Mouse (Mus musculus): ENCODE measurements around the gene Nebl. TPM values are rescaled to one million over a fixed set of nuclear protein-coding genes. Genes with fewer than 3 reads are reported as not detected.

The Nebl gene
- 8.4 and 8.8 TPM in 2 replicates for polyA plus RNA-seq (2014; fragmentation: Nextera tagmentation; extraction: Ambion mirVana)

DNA sequence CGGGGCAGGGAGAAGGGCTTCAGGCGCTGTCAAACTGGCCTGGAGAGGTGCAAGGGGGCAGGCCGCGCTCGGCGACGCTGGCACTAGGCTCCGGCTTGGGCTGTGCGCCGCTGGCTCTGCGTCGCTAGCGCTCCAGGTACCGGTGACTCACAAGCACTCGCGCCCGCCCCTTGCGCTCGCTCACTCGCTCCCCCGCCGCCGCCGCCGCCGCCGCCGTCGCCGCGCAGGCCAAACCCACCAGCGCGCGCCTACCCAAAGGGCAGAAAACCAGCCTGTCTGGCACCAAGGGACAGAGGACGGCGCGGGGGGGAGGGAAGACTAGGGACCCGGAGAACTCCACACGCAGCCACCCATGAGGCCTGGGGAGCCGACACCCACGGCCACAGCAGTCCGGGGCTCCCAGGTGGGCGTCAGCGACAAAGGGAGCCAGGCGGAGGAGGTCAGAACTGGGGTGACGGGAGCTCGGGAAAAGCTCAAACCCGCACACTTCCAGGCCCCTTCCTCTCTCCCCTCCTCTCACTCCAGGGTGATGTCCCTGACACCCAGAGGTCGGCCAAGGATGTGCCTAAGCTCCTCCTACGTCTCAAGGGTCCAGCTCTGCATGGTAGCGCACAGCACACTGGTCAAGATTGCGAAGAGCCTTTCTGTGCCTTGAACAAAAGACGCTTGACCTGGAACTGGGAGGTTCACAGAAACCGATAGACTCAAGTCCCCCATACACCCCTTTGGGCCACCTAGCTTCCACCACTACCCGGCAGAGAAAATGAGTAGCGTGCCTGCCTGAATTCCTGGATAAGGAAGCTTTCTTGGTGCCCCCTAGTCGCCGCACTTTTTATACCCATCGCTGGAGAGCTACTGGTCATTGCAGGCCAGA lies at the start of gene Nebl:
Gene Nebl, minus strand, starts transcription at position 508 of the 874 bp plus-strand sequence.
- H3K4me1 ChIP-seq (ENCODE audit: control insufficient read depth, insufficient read depth, low read length): no peaks in the 10 kb centered on the region
- H3K4me2 ChIP-seq (ENCODE audit: low read depth): peak within 1 kb of the TSS; percentile 98
- peak within 1 kb of the TSS; percentile 74 for H3K9ac ChIP-seq (ENCODE audit: low read length)
- H3K36me3 ChIP-seq (ENCODE audit: control insufficient read depth, insufficient read depth, low read length): no peaks in the 10 kb centered on the region
- H3K9me3 ChIP-seq (ENCODE audit: control insufficient read depth, low read length): no peaks in the 10 kb centered on the region
- WGBS: under 1% methylated on average over 58 of the region's 59 CpGs
- H3K4me3 ChIP-seq (ENCODE audit: low read depth, low read length): peak within 1 kb of the TSS; percentile 60
- ATAC-seq (ENCODE audit: insufficient read depth, low FRiP score, low TSS enrichment): peak; percentile 75
- peaks cover 16% of the 10 kb centered on the region; the same call in 1 of the 2 replicates for H3K27me3 ChIP-seq (ENCODE audit: control insufficient read depth, insufficient read depth, low read length)
- peak within 1 kb of the TSS; percentile 50; the same call in 1 of the 2 replicates for H3K27ac ChIP-seq (ENCODE audit: low read depth, low read length)
- peak; percentile 74 for DNase-seq (ENCODE audit: low spot score)

DNA sequence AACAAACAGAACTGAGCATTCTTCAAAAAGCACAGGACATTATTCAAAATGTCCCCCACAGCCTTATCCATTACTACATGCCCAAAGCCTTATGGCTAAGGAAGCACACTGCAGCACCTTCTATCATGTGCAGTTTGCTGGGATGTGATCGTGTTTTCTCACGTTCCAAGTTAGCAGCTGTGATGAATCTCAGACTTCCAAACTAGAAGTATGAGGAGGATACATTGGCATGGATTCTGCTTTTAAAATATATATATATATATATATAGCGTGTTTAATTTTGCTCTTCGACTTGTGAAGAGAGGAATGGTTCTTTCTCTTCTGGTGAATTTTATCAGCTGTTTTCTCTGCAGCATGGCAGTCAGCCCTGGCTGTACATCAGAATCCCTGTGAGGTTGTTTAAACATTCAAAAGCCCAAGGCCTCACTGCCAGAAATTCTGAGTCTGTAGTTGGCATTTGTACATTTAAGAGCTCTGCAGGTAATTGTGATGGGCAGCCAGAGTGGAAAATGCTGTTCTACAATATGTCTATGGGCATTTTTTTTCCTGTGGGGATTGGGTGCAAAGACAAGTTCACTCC lies 39.1 kb upstream of the Nebl start:
- no peak for DNase-seq (ENCODE audit: low spot score)
- WGBS: 91% methylated on average over 4 of the region's 4 CpGs
- no peak overlapping the region for H3K4me3 ChIP-seq (ENCODE audit: low read depth, low read length)

DNA sequence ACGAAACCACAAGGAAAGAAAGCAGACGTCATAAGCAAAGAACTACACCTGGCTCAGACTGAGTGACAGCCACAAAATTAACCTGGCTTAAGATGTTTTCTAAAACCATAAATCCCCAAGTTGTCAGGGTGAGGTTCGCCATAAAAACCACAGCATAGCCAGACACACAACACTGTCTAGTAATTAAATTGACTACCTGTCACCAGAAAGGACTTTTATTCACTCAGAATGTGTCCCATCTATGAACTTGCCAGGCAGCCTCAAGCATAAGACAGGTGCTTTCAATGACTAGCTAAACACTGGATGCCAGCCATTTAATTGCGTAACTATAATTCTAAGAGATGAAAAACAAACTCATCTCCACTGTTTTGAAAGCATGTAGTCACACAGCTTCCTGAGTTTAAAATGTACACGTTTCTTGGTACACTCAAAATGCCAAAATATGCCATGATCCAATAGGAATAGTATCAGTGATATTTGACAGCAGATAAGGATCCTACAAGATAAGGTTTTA lies 38.0 kb upstream of the Nebl start:
- no peaks in the 10 kb centered on the region for H3K27me3 ChIP-seq (ENCODE audit: control insufficient read depth, insufficient read depth, low read length)
- H3K36me3 ChIP-seq (ENCODE audit: control insufficient read depth, insufficient read depth, low read length): no peaks in the 10 kb centered on the region
- no peak for DNase-seq (ENCODE audit: low spot score)
- H3K4me2 ChIP-seq (ENCODE audit: low read depth): no peak overlapping the region
- no peak overlapping the region for H3K9ac ChIP-seq (ENCODE audit: low read length)
- no peaks in the 10 kb centered on the region for H3K9me3 ChIP-seq (ENCODE audit: control insufficient read depth, low read length)
- no peaks in the 10 kb centered on the region for H3K4me1 ChIP-seq (ENCODE audit: control insufficient read depth, insufficient read depth, low read length)
- ATAC-seq (ENCODE audit: insufficient read depth, low FRiP score, low TSS enrichment): no peak
- WGBS: 85% methylated on average over 5 of the region's 5 CpGs
- no peak overlapping the region for H3K4me3 ChIP-seq (ENCODE audit: low read depth, low read length)
- H3K27ac ChIP-seq (ENCODE audit: low read depth, low read length): no peak overlapping the region

More for the DNA sequence above, 39.1 kb upstream of the Nebl start:
- ATAC-seq (ENCODE audit: insufficient read depth, low FRiP score, low TSS enrichment): no peak
- no peak overlapping the region for H3K9ac ChIP-seq (ENCODE audit: low read length)
- H3K36me3 ChIP-seq (ENCODE audit: control insufficient read depth, insufficient read depth, low read length): no peaks in the 10 kb centered on the region
- H3K4me1 ChIP-seq (ENCODE audit: control insufficient read depth, insufficient read depth, low read length): no peaks in the 10 kb centered on the region
- no peak overlapping the region for H3K4me2 ChIP-seq (ENCODE audit: low read depth)
- H3K9me3 ChIP-seq (ENCODE audit: control insufficient read depth, low read length): no peaks in the 10 kb centered on the region
- no peak overlapping the region for H3K27ac ChIP-seq (ENCODE audit: low read depth, low read length)
- H3K27me3 ChIP-seq (ENCODE audit: control insufficient read depth, insufficient read depth, low read length): no peaks in the 10 kb centered on the region

DNA sequence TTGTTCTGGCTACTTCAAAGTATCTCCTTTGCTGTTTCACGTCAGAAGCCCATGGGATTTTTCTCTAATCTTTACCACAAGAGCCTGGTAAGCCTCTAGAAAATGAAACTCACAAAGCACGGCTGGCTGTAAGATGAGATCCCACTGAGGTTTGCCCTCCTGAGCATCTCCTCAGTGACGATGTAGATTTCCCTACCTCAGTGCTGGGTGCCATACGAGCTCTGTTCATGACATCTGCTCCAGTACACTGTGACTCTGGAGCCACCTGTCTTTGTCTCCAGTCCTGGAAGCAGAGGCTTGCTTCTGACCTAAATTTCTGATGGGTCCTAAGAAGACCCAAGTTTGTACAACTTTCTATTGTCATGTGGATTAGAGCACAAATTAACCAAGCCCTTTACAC lies 25.0 kb upstream of the Nebl start:
- no peak overlapping the region for H3K27ac ChIP-seq (ENCODE audit: low read depth, low read length)
- no peak for DNase-seq (ENCODE audit: low spot score)

DNA sequence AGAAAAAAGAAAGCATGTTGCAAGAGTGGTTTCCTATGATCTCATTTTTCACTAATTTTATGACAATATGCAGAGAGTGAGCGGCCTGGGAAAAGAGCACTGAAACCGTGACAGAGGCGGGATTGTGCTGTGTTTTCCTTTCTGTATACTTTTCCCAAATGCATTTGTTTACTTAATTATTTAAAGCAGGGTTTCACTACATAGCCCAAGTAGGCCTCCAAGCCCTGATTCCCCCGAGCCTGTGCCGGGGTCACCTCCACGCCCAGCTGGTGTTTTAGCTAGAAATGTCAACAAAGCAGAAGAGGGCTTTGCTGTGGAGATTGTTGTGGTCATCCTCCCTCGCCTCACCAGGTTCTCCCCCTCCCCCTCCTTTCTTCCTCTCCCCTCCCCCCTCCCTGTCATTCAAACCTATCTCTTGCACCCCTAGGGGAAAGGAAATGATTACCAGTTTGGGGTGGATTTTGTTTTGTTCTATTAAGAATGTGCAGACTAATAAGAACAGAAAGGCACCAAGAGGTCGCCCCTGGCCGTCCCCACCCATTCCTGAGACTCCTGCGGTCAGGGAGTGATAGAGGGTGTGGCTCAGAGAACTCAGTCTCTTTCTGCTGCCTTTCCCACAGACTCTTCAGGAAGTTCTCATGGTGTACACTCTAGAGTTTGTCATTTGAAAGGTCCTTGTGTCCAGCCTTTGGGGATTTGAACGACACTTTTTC lies 10.9 kb upstream of the Nebl start:
- no peaks in the 10 kb centered on the region for H3K9me3 ChIP-seq (ENCODE audit: control insufficient read depth, low read length)
- H3K27me3 ChIP-seq (ENCODE audit: control insufficient read depth, insufficient read depth, low read length): no peaks in the 10 kb centered on the region
- no peak overlapping the region for H3K9ac ChIP-seq (ENCODE audit: low read length)
- H3K4me1 ChIP-seq (ENCODE audit: control insufficient read depth, insufficient read depth, low read length): 0 out of 2 replicates have a peak, but pooled peaks cover 2% of the 10 kb centered on the region
- H3K27ac ChIP-seq (ENCODE audit: low read depth, low read length): no peak overlapping the region
- H3K4me2 ChIP-seq (ENCODE audit: low read depth): peak overlapping the region; percentile 39
- DNase-seq (ENCODE audit: low spot score) (no peak), ATAC-seq (ENCODE audit: insufficient read depth, low FRiP score, low TSS enrichment) (no peak; the same call in 1 of the 2 replicates)
- 6% methylated on average over 11 of the region's 11 CpGs for WGBS
- no peaks in the 10 kb centered on the region for H3K36me3 ChIP-seq (ENCODE audit: control insufficient read depth, insufficient read depth, low read length)
- peak overlapping the region; percentile 12; the same call in 1 of the 2 replicates for H3K4me3 ChIP-seq (ENCODE audit: low read depth, low read length)

More for the DNA sequence above, 25.0 kb upstream of the Nebl start:
- Histone ChIP-seq H3K27me3 (ENCODE audit: control insufficient read depth, insufficient read depth, low read length) (no peaks in the 10 kb centered on the region), H3K9ac (ENCODE audit: low read length) (no peak overlapping the region), H3K36me3 (ENCODE audit: control insufficient read depth, insufficient read depth, low read length) (no peaks in the 10 kb centered on the region), H3K4me3 (ENCODE audit: low read depth, low read length) (no peak overlapping the region), H3K9me3 (ENCODE audit: control insufficient read depth, low read length) (no peaks in the 10 kb centered on the region), H3K4me1 (ENCODE audit: control insufficient read depth, insufficient read depth, low read length) (no peaks in the 10 kb centered on the region), H3K4me2 (ENCODE audit: low read depth) (no peak overlapping the region)
- WGBS: 64% methylated on average over 4 of the region's 4 CpGs
- no peak for ATAC-seq (ENCODE audit: insufficient read depth, low FRiP score, low TSS enrichment)

DNA sequence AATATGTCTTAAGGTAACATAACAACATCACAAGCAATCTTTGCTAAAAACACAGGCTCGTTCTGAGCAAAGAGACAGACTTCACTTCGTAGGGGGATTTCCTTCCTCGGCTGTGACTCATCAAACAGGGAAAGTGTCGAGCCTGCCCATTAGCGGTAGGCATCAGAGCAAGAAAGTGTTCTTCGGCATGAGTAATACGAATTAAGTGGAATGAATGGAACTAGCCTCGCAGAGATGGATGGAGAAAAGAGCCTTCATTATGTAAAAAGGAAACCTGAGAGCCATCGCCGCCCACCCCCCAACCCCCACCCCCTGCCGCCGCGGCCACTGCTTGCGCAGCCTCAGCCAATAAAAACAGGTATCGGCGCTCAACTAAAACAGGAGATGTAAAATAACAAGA lies 10.3 kb upstream of the Nebl start:
- no peak overlapping the region for H3K27ac ChIP-seq (ENCODE audit: low read depth, low read length)
- peak overlapping the region; percentile 12 for H3K4me3 ChIP-seq (ENCODE audit: low read depth, low read length)
- WGBS: under 1% methylated on average over 16 of the region's 16 CpGs
- no peaks in the 10 kb centered on the region for H3K27me3 ChIP-seq (ENCODE audit: control insufficient read depth, insufficient read depth, low read length)
- no peak overlapping the region for H3K9ac ChIP-seq (ENCODE audit: low read length)
- DNase-seq (ENCODE audit: low spot score) (peak; percentile 42), ATAC-seq (ENCODE audit: insufficient read depth, low FRiP score, low TSS enrichment) (peak; percentile 69)
- H3K4me1 ChIP-seq (ENCODE audit: control insufficient read depth, insufficient read depth, low read length): 0 out of 2 replicates have a peak, but pooled peaks cover 2% of the 10 kb centered on the region
- peak overlapping the region; percentile 39 for H3K4me2 ChIP-seq (ENCODE audit: low read depth)
- no peaks in the 10 kb centered on the region for H3K9me3 ChIP-seq (ENCODE audit: control insufficient read depth, low read length)
- no peaks in the 10 kb centered on the region for H3K36me3 ChIP-seq (ENCODE audit: control insufficient read depth, insufficient read depth, low read length)

DNA sequence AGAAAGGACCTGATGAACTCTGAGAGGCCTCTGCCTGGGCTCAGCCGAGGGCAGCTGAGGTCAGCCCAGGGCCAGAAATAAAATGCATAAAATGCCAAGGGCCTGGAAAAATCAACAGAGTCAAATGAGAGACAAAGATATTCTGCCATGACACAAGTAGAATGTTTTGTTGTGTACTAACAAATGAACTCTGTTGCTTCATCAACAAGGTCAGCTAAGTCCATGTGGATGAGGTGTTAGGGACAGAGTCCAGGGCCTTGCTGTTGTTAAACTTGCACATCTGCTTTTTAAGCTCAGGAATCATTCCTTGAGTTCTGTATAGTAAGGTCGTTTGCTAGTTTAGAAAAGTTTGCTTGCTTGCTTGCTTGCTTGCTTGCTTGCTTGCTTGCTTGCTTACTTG lies 9.2 kb upstream of the Nebl start:
- H3K4me2 ChIP-seq (ENCODE audit: low read depth): no peak overlapping the region
- no peaks in the 10 kb centered on the region for H3K36me3 ChIP-seq (ENCODE audit: control insufficient read depth, insufficient read depth, low read length)
- no peaks in the 10 kb centered on the region for H3K9me3 ChIP-seq (ENCODE audit: control insufficient read depth, low read length)
- ATAC-seq (ENCODE audit: insufficient read depth, low FRiP score, low TSS enrichment) (no peak), DNase-seq (ENCODE audit: low spot score) (no peak)
- no peak overlapping the region for H3K4me3 ChIP-seq (ENCODE audit: low read depth, low read length)
- H3K9ac ChIP-seq (ENCODE audit: low read length): no peak overlapping the region
- H3K4me1 ChIP-seq (ENCODE audit: control insufficient read depth, insufficient read depth, low read length): 0 out of 2 replicates have a peak, but pooled peaks cover 2% of the 10 kb centered on the region
- H3K27ac ChIP-seq (ENCODE audit: low read depth, low read length): no peak overlapping the region
- WGBS: 47% methylated on average over 2 of the region's 2 CpGs
- H3K27me3 ChIP-seq (ENCODE audit: control insufficient read depth, insufficient read depth, low read length): no peaks in the 10 kb centered on the region

DNA sequence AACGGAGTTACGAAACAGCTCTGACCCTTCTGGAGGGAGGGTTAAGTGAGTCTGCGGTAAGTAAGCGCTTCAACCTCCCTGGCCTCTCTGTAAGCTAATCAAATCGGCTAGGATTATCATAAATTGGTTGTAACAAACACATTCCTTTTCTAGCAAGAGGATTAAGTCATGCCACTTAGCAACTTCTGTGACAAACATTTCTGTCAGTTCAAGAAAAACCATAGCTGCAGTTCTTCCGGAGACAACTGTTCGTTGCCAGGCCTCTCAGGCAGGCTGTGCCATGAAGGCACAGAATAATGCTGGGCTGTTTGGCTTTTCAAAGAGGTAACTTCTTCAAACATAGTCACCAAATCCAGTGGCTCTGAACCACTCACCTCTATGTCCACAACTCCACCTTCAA lies 946 bp upstream of the Nebl start:
- Histone ChIP-seq H3K36me3 (ENCODE audit: control insufficient read depth, insufficient read depth, low read length) (no peaks in the 10 kb centered on the region), H3K9me3 (ENCODE audit: control insufficient read depth, low read length) (no peaks in the 10 kb centered on the region), H3K4me3 (ENCODE audit: low read depth, low read length) (no peak overlapping the region), H3K4me1 (ENCODE audit: control insufficient read depth, insufficient read depth, low read length) (no peaks in the 10 kb centered on the region), H3K27ac (ENCODE audit: low read depth, low read length) (no peak overlapping the region), H3K27me3 (ENCODE audit: control insufficient read depth, insufficient read depth, low read length) (peaks cover 16% of the 10 kb centered on the region; the same call in 1 of the 2 replicates), H3K9ac (ENCODE audit: low read length) (no peak overlapping the region), H3K4me2 (ENCODE audit: low read depth) (no peak overlapping the region)
- 26% methylated on average over 7 of the region's 7 CpGs for WGBS
- no peak for DNase-seq (ENCODE audit: low spot score)
- no peak for ATAC-seq (ENCODE audit: insufficient read depth, low FRiP score, low TSS enrichment)
